Mouse (Mus musculus) midbrain, embryonic 12.5 days (tissue): ENCODE measurements around the gene H2-Q10. TPM values are rescaled to one million over a fixed set of nuclear protein-coding genes. Genes with fewer than 3 reads are reported as not detected.

Experiments used
- polyA plus RNA-seq: library from polyadenylated mRNA; unstranded; fragments of >200 nt; fragmentation: Nextera tagmentation; extraction: Ambion mirVana; gene quantifications from 2 replicates; pipeline ENCODE4 v1.2.1, GENCODE M21; 2016

H2-Q10 gene
- polyA plus RNA-seq, 1 experiment from 2014 or later = 0.09 TPM

Other genes with a start within 250 kb of the H2-Q10 start
- gene Gm16181, start 249.3 kb upstream of the H2-Q10 start, polyA plus RNA-seq = 0.38 TPM in 1 of 2 replicates, not detected in the other
- gene Atp6v1g2, start 236.4 kb upstream of the H2-Q10 start, polyA plus RNA-seq = 18.8 and 19.6 TPM in 2 replicates
- 10.9 and 11.4 TPM in 2 replicates for gene Nfkbil1, start 234.3 kb upstream of the H2-Q10 start, polyA plus RNA-seq
- 565 and 579 TPM in 2 replicates for gene Ddx39b, start 228.3 kb upstream of the H2-Q10 start, polyA plus RNA-seq
- gene H2-D1, start 207.4 kb upstream of the H2-Q10 start, polyA plus RNA-seq = 45.5 and 47.8 TPM in 2 replicates
- 0.08 and 0.17 TPM in 2 replicates for gene H2-Q1, start 149.7 kb upstream of the H2-Q10 start, polyA plus RNA-seq
- gene H2-Q2, start 127.8 kb upstream of the H2-Q10 start, polyA plus RNA-seq = 0.15 and 0.20 TPM in 2 replicates
- 1.9 and 2.3 TPM in 2 replicates for gene H2-Q4, start 90.5 kb upstream of the H2-Q10 start, polyA plus RNA-seq
- gene H2-Q6, start 45.2 kb upstream of the H2-Q10 start, polyA plus RNA-seq = 0.09 and 0.27 TPM in 2 replicates
- gene H2-Q7, start 30.9 kb upstream of the H2-Q10 start, polyA plus RNA-seq = 6.0 and 6.4 TPM in 2 replicates
- not detected in 2 replicates for gene Pou5f1, start 35.9 kb downstream of the H2-Q10 start, polyA plus RNA-seq
- gene Tcf19, start 46.7 kb downstream of the H2-Q10 start, polyA plus RNA-seq = 41.2 and 52.6 TPM in 2 replicates
- gene Cchcr1, start 47.0 kb downstream of the H2-Q10 start, polyA plus RNA-seq = 16.0 and 18.5 TPM in 2 replicates
- gene Psors1c2, start 63.1 kb downstream of the H2-Q10 start, polyA plus RNA-seq = 1.0 and 1.5 TPM in 2 replicates
- 0.06 TPM in 1 of 2 replicates, not detected in the other for gene Cdsn, start 82.0 kb downstream of the H2-Q10 start, polyA plus RNA-seq
- not detected in 2 replicates for gene 2300002M23Rik, start 97.4 kb downstream of the H2-Q10 start, polyA plus RNA-seq
- not detected in 2 replicates for gene Sfta2, start 131.5 kb downstream of the H2-Q10 start, polyA plus RNA-seq
- gene Gm9573, start 156.5 kb downstream of the H2-Q10 start, polyA plus RNA-seq = not detected in 2 replicates
- gene Mucl3, start 173.6 kb downstream of the H2-Q10 start, polyA plus RNA-seq = 0.08 TPM in 1 of 2 replicates, not detected in the other
- 18.7 and 19.0 TPM in 2 replicates for gene Vars2, start 197.5 kb downstream of the H2-Q10 start, polyA plus RNA-seq
- gene Gtf2h4, start 203.7 kb downstream of the H2-Q10 start, polyA plus RNA-seq = 34.0 and 34.9 TPM in 2 replicates
- 201 and 218 TPM in 2 replicates for gene Ddr1, start 234.5 kb downstream of the H2-Q10 start, polyA plus RNA-seq